Mouse (Mus musculus): ENCODE measurements around the gene Prpf40b.

Gene Prpf40b

GRCm38 (mm10) chr15:99290586-99290985 is 4.3 kb upstream of the Prpf40b start:
- no peak for DNase-seq (ENCODE audit: extremely low spot score, low spot score)

DNA sequence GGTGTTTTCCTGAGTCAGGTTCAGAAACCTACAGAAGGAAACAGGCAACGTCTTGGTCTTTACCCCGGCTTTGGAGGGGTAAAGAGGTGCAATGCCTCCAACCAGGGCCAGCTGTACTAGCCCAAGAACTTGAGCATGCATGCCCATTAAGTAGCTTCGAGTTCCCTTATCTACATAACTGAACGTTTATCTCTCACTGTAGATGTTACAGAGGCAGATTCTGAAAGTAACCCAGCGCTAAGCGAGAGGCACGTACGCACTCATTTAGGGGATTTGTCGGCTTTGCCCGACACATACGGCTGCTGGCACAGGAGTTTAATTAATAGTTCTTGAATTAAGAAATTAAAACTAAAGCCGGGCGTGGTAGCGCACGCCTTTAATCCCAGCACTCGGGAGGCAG is 600 bp upstream of the Prpf40b start:
- DNase-seq (ENCODE audit: extremely low spot score, low spot score), result no peak

GRCm38 (mm10) chr15:99295484-99295981 is 646 bp downstream of the Prpf40b start, which contains the start of gene Fam186b:
TSS of gene Fam186b (minus strand) at chr15:99295888.
- no peak for DNase-seq (ENCODE audit: extremely low spot score, low spot score)

DNA sequence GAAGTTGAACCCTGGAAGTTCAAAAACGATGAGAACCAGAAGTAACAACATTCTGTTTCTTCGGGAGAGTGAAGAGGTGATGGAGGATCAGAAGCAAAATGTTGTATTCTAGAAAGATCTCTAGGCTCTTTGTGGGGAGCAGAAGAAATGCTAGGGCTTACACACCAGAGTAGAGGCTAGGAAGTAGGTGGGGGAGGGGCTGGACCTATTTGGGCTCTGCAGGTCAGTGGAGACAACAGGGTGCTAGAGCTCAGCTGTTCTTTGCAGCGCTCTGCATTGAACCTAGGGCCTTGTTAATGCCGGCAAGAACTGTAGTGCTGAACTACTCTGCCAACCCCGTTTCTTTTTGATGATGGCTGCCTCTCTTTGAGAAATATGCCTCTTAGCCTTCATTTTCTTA is 1.3 kb downstream of the Prpf40b start:
- no peak for DNase-seq (ENCODE audit: extremely low spot score, low spot score)

- no peak for DNase-seq (ENCODE audit: extremely low spot score, low spot score)
Measured at GRCm38 (mm10) chr15:99307476-99307875, 12.6 kb downstream of the Prpf40b start.

DNA sequence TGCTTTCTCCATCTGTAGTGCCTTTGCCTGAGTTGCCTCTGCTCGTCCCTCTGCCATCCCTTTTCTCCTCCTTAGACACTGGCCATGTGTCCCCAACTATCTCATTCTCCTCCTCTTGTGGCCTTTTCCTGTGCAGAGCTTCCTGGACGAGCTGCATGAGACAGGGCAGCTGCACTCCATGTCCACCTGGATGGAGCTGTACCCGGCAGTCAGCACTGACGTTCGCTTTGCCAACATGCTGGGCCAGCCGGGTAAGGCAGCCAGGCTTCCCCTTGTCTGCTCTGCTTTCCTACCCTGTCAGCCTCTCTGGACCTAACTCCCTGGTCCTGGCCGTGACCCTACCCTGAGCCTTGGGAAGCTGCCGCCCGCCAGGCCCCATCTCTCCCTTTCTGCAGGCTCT is 14.7 kb downstream of the Prpf40b start:
- no peak for DNase-seq (ENCODE audit: extremely low spot score, low spot score)

- DNase-seq (ENCODE audit: extremely low spot score, low spot score), result no peak
Measured at GRCm38 (mm10) chr15:99310617-99311016, 15.7 kb downstream of the Prpf40b start.

DNA sequence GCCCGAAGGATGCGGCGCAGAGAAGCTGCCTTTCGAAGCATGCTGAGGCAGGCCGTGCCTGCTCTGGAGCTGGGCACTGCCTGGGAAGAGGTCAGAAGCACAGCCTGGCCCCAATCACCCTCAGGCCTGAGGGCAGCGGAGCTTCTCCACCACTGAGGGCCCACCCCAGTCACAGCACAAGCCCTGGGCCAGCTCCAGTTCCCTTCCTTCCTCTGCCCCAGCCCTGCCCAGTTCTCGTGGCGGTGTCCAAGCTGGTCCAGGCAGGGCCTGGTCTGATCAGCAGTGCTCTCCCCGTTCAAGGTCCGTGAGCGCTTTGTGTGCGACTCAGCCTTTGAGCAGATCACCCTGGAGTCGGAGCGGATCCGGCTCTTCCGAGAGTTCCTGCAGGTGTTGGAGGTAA is 20.0 kb downstream of the Prpf40b start:
- DNase-seq (ENCODE audit: extremely low spot score, low spot score), result no peak

DNA sequence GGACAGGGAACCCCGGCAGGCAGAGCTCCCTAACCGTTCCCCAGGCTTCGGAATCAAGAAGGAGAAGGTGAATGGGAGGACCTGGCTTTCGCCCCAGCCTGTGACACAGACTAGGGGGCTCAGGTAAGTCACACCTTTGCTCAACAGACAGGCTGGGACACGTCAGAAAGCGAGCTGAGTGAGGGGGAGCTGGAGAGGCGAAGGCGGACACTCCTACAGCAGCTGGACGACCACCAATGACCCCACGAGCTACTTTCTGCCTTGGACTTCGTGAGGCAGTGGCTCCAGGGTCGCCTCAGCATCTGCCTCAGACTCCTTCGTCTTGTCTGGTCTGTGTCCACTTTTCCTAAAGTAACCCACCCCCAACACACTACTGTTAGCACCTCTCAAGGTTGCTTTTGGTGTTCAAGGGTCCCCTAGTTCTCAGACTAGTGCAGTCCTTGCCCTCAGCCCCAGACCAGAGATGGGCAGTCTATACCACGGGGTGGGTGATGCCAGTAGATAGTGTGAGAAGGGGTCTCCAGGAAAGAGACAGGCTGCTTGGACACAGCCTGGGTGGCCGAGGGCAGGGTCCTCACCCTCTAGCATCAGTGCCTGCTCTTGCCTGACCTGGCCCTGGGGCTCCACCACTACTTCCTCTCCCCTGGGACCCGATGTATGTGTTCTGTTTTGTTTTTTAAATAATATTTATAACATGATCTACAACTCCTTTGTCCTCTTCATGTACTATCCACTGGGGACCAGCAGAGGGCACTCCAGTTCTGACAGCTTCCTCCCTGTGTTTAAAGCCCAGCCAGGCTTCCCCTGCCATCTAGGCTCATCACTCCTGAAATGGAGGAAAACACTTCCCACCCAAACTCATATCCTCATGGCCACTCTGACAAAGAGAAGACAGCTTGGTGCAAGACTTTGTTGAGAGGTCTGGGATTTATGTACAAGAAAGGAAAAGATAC is 21.7 kb downstream of the Prpf40b start:
- peak; percentile 65 for DNase-seq (ENCODE audit: extremely low spot score, low spot score)

GRCm38 (mm10) chr15:99317267-99317651 is 22.4 kb downstream of the Prpf40b start:
- DNase-seq (ENCODE audit: extremely low spot score, low spot score), result no peak

GRCm38 (mm10) chr15:99318071-99318470 is 23.2 kb downstream of the Prpf40b start:
- no peak for DNase-seq (ENCODE audit: extremely low spot score, low spot score)

DNA sequence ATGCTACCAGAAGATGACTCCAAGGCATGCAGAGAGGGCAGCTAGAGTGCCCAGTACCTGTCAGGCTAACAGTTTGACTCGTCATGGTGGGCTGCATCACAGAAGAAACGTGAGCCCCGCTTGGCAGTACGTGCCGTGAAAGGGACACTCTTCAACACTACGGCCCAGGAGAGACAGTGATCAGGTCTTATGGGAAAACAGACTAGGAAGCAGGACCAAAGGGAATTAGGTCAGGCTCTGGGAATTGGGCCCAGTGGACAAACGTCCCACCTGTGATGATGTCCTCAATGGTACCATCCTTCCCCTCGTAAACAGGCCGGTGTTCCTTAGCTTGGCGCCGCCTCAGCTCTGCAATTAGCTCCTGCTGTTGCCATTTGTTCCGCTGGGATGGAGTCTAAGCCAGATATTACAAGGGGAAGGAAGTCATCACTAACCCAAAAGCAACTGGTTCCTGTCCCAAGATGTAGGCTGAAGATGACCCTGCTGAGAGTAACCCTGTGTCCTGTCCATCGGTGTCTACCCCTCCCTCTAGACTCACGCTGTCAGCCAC is 24.0 kb downstream of the Prpf40b start:
- no peak for DNase-seq (ENCODE audit: extremely low spot score, low spot score)

GRCm38 (mm10) chr15:99319411-99319871 is 24.6 kb downstream of the Prpf40b start:
- no peak for DNase-seq (ENCODE audit: extremely low spot score, low spot score)

DNA sequence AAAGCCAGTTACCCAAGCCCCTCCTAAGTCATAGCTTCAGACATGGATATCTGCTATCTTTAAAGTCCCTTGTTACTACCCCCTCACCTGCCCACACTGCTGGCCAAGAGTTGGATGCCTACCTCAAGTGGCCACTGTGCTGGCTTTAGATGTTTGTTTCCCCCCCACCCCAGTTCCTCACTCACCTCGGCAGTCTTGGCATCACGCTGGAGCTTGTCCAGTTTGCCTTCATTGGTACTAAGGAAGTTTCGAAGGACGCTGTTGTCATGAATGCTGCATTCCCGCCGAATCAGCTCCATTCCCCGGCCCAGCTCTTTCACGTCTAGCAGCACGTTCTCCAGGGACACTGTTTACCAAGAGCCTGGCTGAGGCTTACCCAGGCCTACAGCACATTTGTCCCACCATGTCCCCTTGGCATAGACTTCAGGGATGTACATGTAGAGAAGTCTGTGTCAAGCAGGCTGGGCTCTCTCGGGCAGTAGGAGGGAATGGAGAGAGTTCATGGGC is 25.3 kb downstream of the Prpf40b start:
- no peak for DNase-seq (ENCODE audit: extremely low spot score, low spot score)

DNA sequence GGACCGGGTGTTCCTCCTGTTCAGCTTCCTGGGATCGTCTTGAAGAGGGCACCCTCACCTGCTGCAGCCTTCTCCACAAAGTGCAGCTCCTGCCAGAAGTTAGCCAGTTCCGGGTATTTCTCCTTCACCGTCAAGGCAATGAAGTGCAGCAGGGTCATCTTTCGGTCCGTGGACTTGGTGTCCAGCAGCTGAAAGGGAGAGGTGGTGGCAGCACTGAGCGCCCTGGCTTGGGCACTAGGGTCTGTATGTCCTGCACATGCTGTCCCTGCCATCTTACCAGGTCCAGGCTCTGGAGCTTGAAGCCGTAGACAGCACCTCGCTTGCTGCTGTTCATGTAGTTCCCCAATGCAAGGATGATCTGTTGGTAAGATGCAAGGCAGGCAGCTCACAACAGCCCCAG is 26.1 kb downstream of the Prpf40b start:
- DNase-seq (ENCODE audit: extremely low spot score, low spot score), result no peak

GRCm38 (mm10) chr15:99324151-99324550 is 29.3 kb downstream of the Prpf40b start:
- no peak for DNase-seq (ENCODE audit: extremely low spot score, low spot score)

DNA sequence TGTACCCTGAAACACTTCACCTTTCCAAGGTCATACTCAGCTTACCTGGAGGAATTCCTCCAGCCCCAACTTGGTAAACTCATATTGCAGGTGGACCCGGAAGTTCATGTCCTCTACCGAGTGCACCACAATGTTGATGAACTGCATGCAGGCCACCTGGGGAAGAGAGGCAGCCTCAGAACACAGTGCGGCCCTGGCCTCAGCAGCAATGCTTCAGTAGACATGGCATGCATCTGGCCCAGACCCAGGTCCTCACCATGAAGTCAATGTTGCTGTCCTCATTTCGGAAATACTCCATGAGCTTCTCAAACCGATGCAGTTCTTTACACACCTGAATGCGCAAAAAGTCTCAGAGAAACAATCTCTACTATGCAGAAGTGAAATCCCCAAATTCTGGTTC is 30.7 kb downstream of the Prpf40b start:
- no peak for DNase-seq (ENCODE audit: extremely low spot score, low spot score)

GRCm38 (mm10) chr15:99326407-99326806 is 31.5 kb downstream of the Prpf40b start:
- no peak for DNase-seq (ENCODE audit: extremely low spot score, low spot score)

DNA sequence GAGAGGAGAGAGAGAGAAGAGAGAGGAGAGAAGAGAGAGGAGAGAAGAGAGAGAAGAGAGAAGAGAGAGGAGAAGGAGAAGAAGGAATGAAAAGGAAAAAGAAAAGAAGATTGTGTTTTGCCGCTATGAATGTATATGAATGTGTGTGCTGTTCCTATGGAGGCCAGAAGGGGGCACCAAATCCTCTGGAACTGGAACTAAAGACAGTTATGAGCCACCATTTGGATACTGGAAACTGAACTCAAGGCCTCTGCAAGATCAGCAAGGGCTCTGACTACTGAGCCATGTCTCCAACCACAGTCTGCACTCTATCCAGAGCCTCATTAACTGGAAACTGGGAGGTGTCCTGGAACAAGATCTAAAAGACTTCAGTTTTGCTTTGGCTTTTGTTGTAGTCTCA is 32.1 kb downstream of the Prpf40b start:
- no peak for DNase-seq (ENCODE audit: extremely low spot score, low spot score)

DNA sequence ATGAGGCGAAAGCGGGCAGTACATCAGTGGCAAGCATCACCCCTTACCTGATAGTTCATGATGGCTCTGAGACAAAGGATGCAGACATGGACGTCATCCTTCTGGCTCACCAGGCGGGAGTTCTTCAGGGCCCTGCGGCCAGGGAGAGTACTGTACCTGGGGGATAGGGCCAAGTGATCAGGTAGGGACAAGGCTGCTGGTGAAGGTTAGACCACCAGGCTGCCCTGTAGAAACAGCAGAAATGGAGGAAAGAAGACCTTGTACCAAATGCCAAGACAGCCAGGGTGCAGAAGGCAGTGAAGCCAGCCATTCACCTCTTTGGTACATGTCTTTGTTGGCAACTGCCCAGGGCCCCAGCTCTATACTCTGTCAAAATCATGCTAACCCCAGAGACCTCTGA is 33.1 kb downstream of the Prpf40b start:
- no peak for DNase-seq (ENCODE audit: extremely low spot score, low spot score)

DNA sequence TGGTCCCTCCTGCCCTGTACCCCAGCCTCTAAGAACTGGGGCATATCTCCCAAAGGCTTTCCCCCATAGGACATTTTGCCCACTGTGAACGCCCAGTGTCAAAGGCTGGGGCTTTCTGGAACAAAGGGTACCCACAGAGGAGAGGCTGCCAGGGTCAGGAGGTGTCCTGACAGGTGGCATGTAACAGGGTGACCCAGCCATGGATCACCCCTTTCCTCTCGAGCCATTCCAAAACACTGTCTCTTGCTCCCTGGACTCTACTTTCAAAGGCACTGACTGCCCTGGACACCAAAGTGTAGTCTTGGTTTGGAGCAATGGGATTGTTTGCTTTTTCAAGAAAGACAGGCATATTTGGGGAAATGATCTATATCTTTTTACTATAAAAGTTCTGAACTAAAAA is 35.4 kb downstream of the Prpf40b start:
- no peak for DNase-seq (ENCODE audit: extremely low spot score, low spot score)

DNA sequence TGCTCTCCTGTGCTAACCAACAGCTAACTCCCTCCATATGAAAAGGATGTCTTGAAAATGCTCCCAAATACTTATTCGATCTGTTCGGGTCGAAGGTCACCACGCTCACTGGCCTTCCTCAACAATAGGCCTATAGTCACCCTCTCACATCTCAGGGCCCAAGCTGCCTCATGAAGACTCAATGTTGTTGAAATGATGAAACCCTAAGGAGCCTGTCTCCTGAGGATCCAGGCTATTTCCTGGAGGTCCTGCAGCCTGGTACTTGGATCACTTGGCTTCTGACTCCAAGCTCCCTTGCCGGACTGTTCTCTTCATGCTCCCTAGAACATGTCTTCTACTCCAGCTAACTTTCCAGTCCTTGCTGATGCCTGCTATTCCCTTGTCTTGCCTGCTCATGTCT is 36.5 kb downstream of the Prpf40b start:
- no peak for DNase-seq (ENCODE audit: extremely low spot score, low spot score)

Measured in neural tube, embryonic 10.5 days (tissue).